Mouse (Mus musculus): ENCODE results near the gene Olfr1211. TPM values are rescaled to one million over a fixed set of nuclear protein-coding genes. Genes with fewer than 3 reads are reported as not detected.

The Olfr1211 gene
- polyA plus RNA-seq (2011; ENCODE audit: insufficient read depth, insufficient read length, low read depth, missing spikeins): not detected in 2 replicates

- H3K27me3 ChIP-seq (ENCODE audit: control insufficient read depth, insufficient read depth, low read length, poor library complexity, severe bottlenecking): no peaks in the 10 kb centered on the region
These were observed at the start of gene Olfr1211 for GRCm38 (mm10) chr2:88938011-88938410. TSS of gene Olfr1211 (minus strand) at chr2:88938111.

GRCm38 (mm10) chr2:88980181-88980580 is 42.3 kb upstream of the Olfr1211 start, which contains the start of gene Gm13762:
TSS of gene Gm13762 (minus strand) at chr2:88980281.
- no peak for TF ChIP-seq CTCF (IDR thresholded peaks at IDR 0.05; ENCODE audit: low read depth, low read length)
- no peak for TF ChIP-seq EP300 (IDR thresholded peaks at IDR 0.05; ENCODE audit: insufficient read depth, low read depth, low read length)
- no peak for TF ChIP-seq POLR2A (IDR thresholded peaks at IDR 0.05; ENCODE audit: insufficient read depth, low read length)
- H3K4me3 ChIP-seq (ENCODE audit: low read depth, low read length): no peak within 1 kb of the TSS
- no peak within 1 kb of the TSS for H3K9ac ChIP-seq (ENCODE audit: low read depth, poor library complexity, severe bottlenecking)
- H3K27ac ChIP-seq (ENCODE audit: insufficient read depth, low read length): no peak within 1 kb of the TSS
- H3K27me3 ChIP-seq (ENCODE audit: control insufficient read depth, insufficient read depth, low read length, poor library complexity, severe bottlenecking): no peaks in the 10 kb centered on the region
- no peaks in the 10 kb centered on the region for H3K9me3 ChIP-seq (replicated peaks; ENCODE audit: control insufficient read depth, insufficient read depth, low read length, poor library complexity, severe bottlenecking)
- H3K36me3 ChIP-seq (ENCODE audit: control insufficient read depth, insufficient read depth, low read length, poor library complexity, severe bottlenecking): no peaks in the 10 kb centered on the region
- H3K4me1 ChIP-seq (ENCODE audit: control insufficient read depth, insufficient read depth, low read length): no peaks in the 10 kb centered on the region

More at GRCm38 (mm10) chr2:88938011-88938410, at the start of gene Olfr1211:
- H3K4me1 ChIP-seq (ENCODE audit: control insufficient read depth, insufficient read depth, low read length): no peaks in the 10 kb centered on the region
- no peak within 1 kb of the TSS for H3K9ac ChIP-seq (ENCODE audit: low read depth, poor library complexity, severe bottlenecking)
- no peak within 1 kb of the TSS for H3K4me3 ChIP-seq (ENCODE audit: low read depth, low read length)
- no peak within 1 kb of the TSS for H3K27ac ChIP-seq (ENCODE audit: insufficient read depth, low read length)
- H3K36me3 ChIP-seq (ENCODE audit: control insufficient read depth, insufficient read depth, low read length, poor library complexity, severe bottlenecking): no peaks in the 10 kb centered on the region
- no peaks in the 10 kb centered on the region for H3K9me3 ChIP-seq (replicated peaks; ENCODE audit: control insufficient read depth, insufficient read depth, low read length, poor library complexity, severe bottlenecking)
- TF ChIP-seq CTCF (IDR thresholded peaks at IDR 0.05; ENCODE audit: low read depth, low read length) (no peak), EP300 (IDR thresholded peaks at IDR 0.05; ENCODE audit: insufficient read depth, low read depth, low read length) (no peak), POLR2A (IDR thresholded peaks at IDR 0.05; ENCODE audit: insufficient read depth, low read length) (no peak)

DNA sequence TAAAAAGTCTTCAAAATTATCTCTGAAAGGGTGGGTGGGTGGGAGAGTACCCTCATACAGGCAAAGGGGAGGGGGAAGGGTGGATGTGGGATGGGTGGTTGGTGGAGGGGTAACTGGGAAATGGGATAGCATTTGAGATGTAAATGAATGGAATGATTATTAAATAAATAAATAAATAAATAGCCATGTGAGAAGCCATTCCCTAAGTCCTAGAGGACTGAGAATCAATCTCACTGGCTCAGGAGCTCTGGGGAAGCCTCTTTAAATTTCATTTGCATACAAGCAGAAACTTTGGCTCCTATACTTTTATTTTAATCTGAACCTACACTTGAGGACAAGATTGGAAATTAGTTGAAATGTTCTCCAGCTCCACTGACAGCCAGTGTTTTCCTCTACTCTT is 15.8 kb upstream of the Olfr1211 start, which contains the start of gene Olfr1212:
Gene Olfr1212, plus strand, starts transcription at position 301 of the 400 bp plus-strand sequence.
- Histone ChIP-seq H3K27ac (ENCODE audit: insufficient read depth, low read length) (no peak within 1 kb of the TSS), H3K4me3 (ENCODE audit: low read depth, low read length) (no peak within 1 kb of the TSS), H3K27me3 (ENCODE audit: control insufficient read depth, insufficient read depth, low read length, poor library complexity, severe bottlenecking) (no peaks in the 10 kb centered on the region), H3K4me1 (ENCODE audit: control insufficient read depth, insufficient read depth, low read length) (no peaks in the 10 kb centered on the region), H3K9me3 (replicated peaks; ENCODE audit: control insufficient read depth, insufficient read depth, low read length, poor library complexity, severe bottlenecking) (no peaks in the 10 kb centered on the region), H3K36me3 (ENCODE audit: control insufficient read depth, insufficient read depth, low read length, poor library complexity, severe bottlenecking) (no peaks in the 10 kb centered on the region), H3K9ac (ENCODE audit: low read depth, poor library complexity, severe bottlenecking) (no peak within 1 kb of the TSS)
- TF ChIP-seq EP300 (IDR thresholded peaks at IDR 0.05; ENCODE audit: insufficient read depth, low read depth, low read length) (no peak), POLR2A (IDR thresholded peaks at IDR 0.05; ENCODE audit: insufficient read depth, low read length) (no peak), CTCF (IDR thresholded peaks at IDR 0.05; ENCODE audit: low read depth, low read length) (no peak)

DNA sequence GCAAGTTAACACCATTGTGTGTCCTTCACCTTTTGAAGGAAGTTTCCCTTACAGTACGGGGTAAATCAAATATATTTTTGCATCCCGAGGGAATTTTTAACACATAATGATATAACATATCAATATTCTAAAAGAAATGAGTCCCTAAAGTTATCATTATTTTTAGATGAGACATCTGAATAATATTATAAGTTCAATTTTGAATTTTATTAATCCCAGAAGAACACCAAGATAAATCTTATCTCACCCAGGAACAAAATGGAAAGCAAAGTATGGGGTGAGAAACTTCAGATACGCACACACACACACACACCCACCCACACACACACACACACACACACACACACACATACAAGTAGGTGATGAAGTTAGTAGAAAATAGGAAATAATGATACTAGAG is 22.9 kb downstream of the Olfr1211 start, which contains the start of gene Olfr1209:
Gene Olfr1209, minus strand, starts transcription at position 101 of the 400 bp plus-strand sequence.
- Histone ChIP-seq H3K9me3 (replicated peaks; ENCODE audit: control insufficient read depth, insufficient read depth, low read length, poor library complexity, severe bottlenecking) (no peaks in the 10 kb centered on the region), H3K27me3 (ENCODE audit: control insufficient read depth, insufficient read depth, low read length, poor library complexity, severe bottlenecking) (no peaks in the 10 kb centered on the region), H3K9ac (ENCODE audit: low read depth, poor library complexity, severe bottlenecking) (no peak within 1 kb of the TSS), H3K4me1 (ENCODE audit: control insufficient read depth, insufficient read depth, low read length) (no peaks in the 10 kb centered on the region), H3K36me3 (ENCODE audit: control insufficient read depth, insufficient read depth, low read length, poor library complexity, severe bottlenecking) (no peaks in the 10 kb centered on the region), H3K27ac (ENCODE audit: insufficient read depth, low read length) (no peak within 1 kb of the TSS), H3K4me3 (ENCODE audit: low read depth, low read length) (no peak within 1 kb of the TSS)
- TF ChIP-seq POLR2A (IDR thresholded peaks at IDR 0.05; ENCODE audit: insufficient read depth, low read length) (no peak), CTCF (IDR thresholded peaks at IDR 0.05; ENCODE audit: low read depth, low read length) (no peak), EP300 (IDR thresholded peaks at IDR 0.05; ENCODE audit: insufficient read depth, low read depth, low read length) (no peak)

- no peak within 1 kb of the TSS for H3K4me3 ChIP-seq (ENCODE audit: low read depth, low read length)
- no peak within 1 kb of the TSS for H3K9ac ChIP-seq (ENCODE audit: low read depth, poor library complexity, severe bottlenecking)
- H3K36me3 ChIP-seq (ENCODE audit: control insufficient read depth, insufficient read depth, low read length, poor library complexity, severe bottlenecking): no peaks in the 10 kb centered on the region
- H3K27me3 ChIP-seq (ENCODE audit: control insufficient read depth, insufficient read depth, low read length, poor library complexity, severe bottlenecking): no peaks in the 10 kb centered on the region
- TF ChIP-seq POLR2A (IDR thresholded peaks at IDR 0.05; ENCODE audit: insufficient read depth, low read length) (no peak), CTCF (IDR thresholded peaks at IDR 0.05; ENCODE audit: low read depth, low read length) (no peak), EP300 (IDR thresholded peaks at IDR 0.05; ENCODE audit: insufficient read depth, low read depth, low read length) (no peak)
- no peak within 1 kb of the TSS for H3K27ac ChIP-seq (ENCODE audit: insufficient read depth, low read length)
- H3K9me3 ChIP-seq (replicated peaks; ENCODE audit: control insufficient read depth, insufficient read depth, low read length, poor library complexity, severe bottlenecking): no peaks in the 10 kb centered on the region
- H3K4me1 ChIP-seq (ENCODE audit: control insufficient read depth, insufficient read depth, low read length): no peaks in the 10 kb centered on the region
These were observed 35.7 kb downstream of the Olfr1211 start, which contains the start of gene Olfr1208 for GRCm38 (mm10) chr2:88902211-88902610. TSS of gene Olfr1208 (minus strand) at chr2:88902311.

Other genes starting within 250 kb of the Olfr1211 start
- gene Olfr1195, start 248.9 kb downstream of the Olfr1211 start, polyA plus RNA-seq (2011; ENCODE audit: insufficient read depth, insufficient read length, low read depth, missing spikeins): not detected in 2 replicates
- gene Olfr1196, start 233.5 kb downstream of the Olfr1211 start, polyA plus RNA-seq (2011; ENCODE audit: insufficient read depth, insufficient read length, low read depth, missing spikeins): not detected in 2 replicates
- gene Olfr1197, start 205.7 kb downstream of the Olfr1211 start, polyA plus RNA-seq (2011; ENCODE audit: insufficient read depth, insufficient read length, low read depth, missing spikeins): not detected in 2 replicates
- 0.25 and 0.43 TPM in 2 replicates for gene Olfr1198, start 186.7 kb downstream of the Olfr1211 start, polyA plus RNA-seq (2011; ENCODE audit: insufficient read depth, insufficient read length, low read depth, missing spikeins)
- gene Olfr1199, start 177.6 kb downstream of the Olfr1211 start, polyA plus RNA-seq (2011; ENCODE audit: insufficient read depth, insufficient read length, low read depth, missing spikeins): 0.52 TPM in 1 of 2 replicates, not detected in the other
- gene Olfr1200, start 167.6 kb downstream of the Olfr1211 start, polyA plus RNA-seq (2011; ENCODE audit: insufficient read depth, insufficient read length, low read depth, missing spikeins): not detected in 2 replicates
- gene Olfr1201, start 145.1 kb downstream of the Olfr1211 start, polyA plus RNA-seq (2011; ENCODE audit: insufficient read depth, insufficient read length, low read depth, missing spikeins): not detected in 2 replicates
- not detected in 2 replicates for gene Olfr1202, start 123.6 kb downstream of the Olfr1211 start, polyA plus RNA-seq (2011; ENCODE audit: insufficient read depth, insufficient read length, low read depth, missing spikeins)
- not detected in 2 replicates for gene Olfr1205, start 108.4 kb downstream of the Olfr1211 start, polyA plus RNA-seq (2011; ENCODE audit: insufficient read depth, insufficient read length, low read depth, missing spikeins)
- not detected in 2 replicates for gene Olfr1204, start 88.8 kb downstream of the Olfr1211 start, polyA plus RNA-seq (2011; ENCODE audit: insufficient read depth, insufficient read length, low read depth, missing spikeins)
- gene Olfr1206, start 74.9 kb downstream of the Olfr1211 start, polyA plus RNA-seq (2011; ENCODE audit: insufficient read depth, insufficient read length, low read depth, missing spikeins): not detected in 2 replicates
- not detected in 2 replicates for gene Olfr1208, start 35.8 kb downstream of the Olfr1211 start, polyA plus RNA-seq (2011; ENCODE audit: insufficient read depth, insufficient read length, low read depth, missing spikeins)
- not detected in 2 replicates for gene Olfr1209, start 23.0 kb downstream of the Olfr1211 start, polyA plus RNA-seq (2011; ENCODE audit: insufficient read depth, insufficient read length, low read depth, missing spikeins)
- not detected in 2 replicates for gene Olfr1212, start 15.9 kb upstream of the Olfr1211 start, polyA plus RNA-seq (2011; ENCODE audit: insufficient read depth, insufficient read length, low read depth, missing spikeins)
- not detected in 2 replicates for gene Gm13762, start 42.2 kb upstream of the Olfr1211 start, polyA plus RNA-seq (2011; ENCODE audit: insufficient read depth, insufficient read length, low read depth, missing spikeins)
- gene Olfr1214, start 54.5 kb upstream of the Olfr1211 start, polyA plus RNA-seq (2011; ENCODE audit: insufficient read depth, insufficient read length, low read depth, missing spikeins): not detected in 2 replicates
- gene Olfr1215, start 68.9 kb upstream of the Olfr1211 start, polyA plus RNA-seq (2011; ENCODE audit: insufficient read depth, insufficient read length, low read depth, missing spikeins): not detected in 2 replicates
- gene Olfr1216, start 80.2 kb upstream of the Olfr1211 start, polyA plus RNA-seq (2011; ENCODE audit: insufficient read depth, insufficient read length, low read depth, missing spikeins): not detected in 2 replicates
- not detected in 2 replicates for gene Olfr1217, start 94.0 kb upstream of the Olfr1211 start, polyA plus RNA-seq (2011; ENCODE audit: insufficient read depth, insufficient read length, low read depth, missing spikeins)
- gene Olfr1218, start 123.1 kb upstream of the Olfr1211 start, polyA plus RNA-seq (2011; ENCODE audit: insufficient read depth, insufficient read length, low read depth, missing spikeins): not detected in 2 replicates
- gene Olfr1219, start 145.4 kb upstream of the Olfr1211 start, polyA plus RNA-seq (2011; ENCODE audit: insufficient read depth, insufficient read length, low read depth, missing spikeins): not detected in 2 replicates
- not detected in 2 replicates for gene Olfr1220, start 168.7 kb upstream of the Olfr1211 start, polyA plus RNA-seq (2011; ENCODE audit: insufficient read depth, insufficient read length, low read depth, missing spikeins)
- not detected in 2 replicates for gene Olfr1221, start 179.2 kb upstream of the Olfr1211 start, polyA plus RNA-seq (2011; ENCODE audit: insufficient read depth, insufficient read length, low read depth, missing spikeins)
- gene Olfr1222, start 194.9 kb upstream of the Olfr1211 start, polyA plus RNA-seq (2011; ENCODE audit: insufficient read depth, insufficient read length, low read depth, missing spikeins): not detected in 2 replicates
- not detected in 2 replicates for gene Olfr1223, start 213.4 kb upstream of the Olfr1211 start, polyA plus RNA-seq (2011; ENCODE audit: insufficient read depth, insufficient read length, low read depth, missing spikeins)
- not detected in 2 replicates for gene Olfr1224-ps1, start 226.0 kb upstream of the Olfr1211 start, polyA plus RNA-seq (2011; ENCODE audit: insufficient read depth, insufficient read length, low read depth, missing spikeins)
- gene Olfr1225, start 236.6 kb upstream of the Olfr1211 start, polyA plus RNA-seq (2011; ENCODE audit: insufficient read depth, insufficient read length, low read depth, missing spikeins): not detected in 2 replicates